ENCODE assay signal across 8 mouse cellular contexts in genomic region chr1:151570981-151571837, GRCm38 (mm10). TPM values are rescaled to one million over a fixed set of nuclear protein-coding genes. Genes with fewer than 3 reads are reported as not detected.
DNase-seq lines count a peak whose midpoint lies in the region; ATAC-seq and TF ChIP-seq lines count a peak whose summit lies in the region.

Gene Fam129a (plus strand): TSS chr1:151571186.

- peak; percentile 83 for ATAC-seq in embryonic facial prominence, embryonic 14.5 days (ENCODE audit: low read depth)
- ATAC-seq in heart, embryonic 11.5 days (replicated peaks; ENCODE audit: insufficient number of reproducible peaks, low FRiP score, low TSS enrichment), result peak; percentile 59
- peak; percentile 79 for ATAC-seq in lung, embryonic 14.5 days (ENCODE audit: insufficient read depth)
- ATAC-seq in neural tube, embryonic 13.5 days (ENCODE audit: low read depth), result peak; percentile 37; the same call in 1 of the 2 replicates

- H3K9me3 ChIP-seq in embryonic facial prominence, embryonic 14.5 days (ENCODE audit: control insufficient read depth, low read length), result no peaks in the 10 kb centered on the region
- H3K9me3 ChIP-seq in heart, embryonic 11.5 days (replicated peaks; ENCODE audit: control insufficient read depth, low read length), result no peaks in the 10 kb centered on the region
- H3K9me3 ChIP-seq in lung, embryonic 14.5 days (ENCODE audit: low read depth, low read length), result no peaks in the 10 kb centered on the region
- no peaks in the 10 kb centered on the region for H3K9me3 ChIP-seq in neural tube, embryonic 13.5 days

- 6% methylated on average over 27 of the region's 46 CpGs for WGBS in embryonic facial prominence, embryonic 14.5 days
- WGBS in heart, embryonic 11.5 days (ENCODE audit: insufficient replicate concordance), result 4% methylated on average over 45 of the region's 46 CpGs
- 3% methylated on average over 46 of the region's 46 CpGs for WGBS in lung, embryonic 14.5 days
- whole genome bisulfite sequencing in neural tube, embryonic 13.5 days, result 4% methylated on average over 46 of the region's 46 CpGs

- no peak for TF ChIP-seq CTCF in left cerebral cortex, adult 2 months (IDR thresholded peaks at IDR 0.05)
- no peak for TF ChIP-seq CTCF in lung, embryonic 14.5 days (IDR thresholded peaks at IDR 0.05; ENCODE audit: low read depth)

- H3K4me3 ChIP-seq in left cerebral cortex, adult 2 months, result peak within 1 kb of the TSS; percentile 47
- peak within 1 kb of the TSS; percentile 58 for H3K4me3 ChIP-seq in embryonic facial prominence, embryonic 14.5 days (ENCODE audit: low read depth, low read length)
- H3K4me3 ChIP-seq in heart, embryonic 11.5 days (ENCODE audit: low read depth, low read length), result peak within 1 kb of the TSS; percentile 59
- peak within 1 kb of the TSS; percentile 48 for H3K4me3 ChIP-seq in lung, embryonic 14.5 days (ENCODE audit: low read depth, low read length)
- H3K4me3 ChIP-seq in neural tube, embryonic 13.5 days, result peak within 1 kb of the TSS; percentile 41

- H3K36me3 ChIP-seq in embryonic facial prominence, embryonic 14.5 days (ENCODE audit: control insufficient read depth, insufficient read depth, low read length), result no peaks in the 10 kb centered on the region
- no peaks in the 10 kb centered on the region for H3K36me3 ChIP-seq in heart, embryonic 11.5 days (ENCODE audit: control insufficient read depth, insufficient read depth, low read length)
- H3K36me3 ChIP-seq in lung, embryonic 14.5 days (ENCODE audit: insufficient read depth), result no peaks in the 10 kb centered on the region
- no peaks in the 10 kb centered on the region for H3K36me3 ChIP-seq in neural tube, embryonic 13.5 days

- intact Hi-C loops in left cerebral cortex, adult 2 months (cut with DNase I), result no loop called here

- peak within 1 kb of the TSS; percentile 69 for H3K9ac ChIP-seq in embryonic facial prominence, embryonic 14.5 days (ENCODE audit: low read depth, low read length)
- peak within 1 kb of the TSS; percentile 74 for H3K9ac ChIP-seq in heart, embryonic 11.5 days (ENCODE audit: low read depth, low read length)
- peak within 1 kb of the TSS; percentile 56 for H3K9ac ChIP-seq in lung, embryonic 14.5 days
- peak within 1 kb of the TSS; percentile 66 for H3K9ac ChIP-seq in neural tube, embryonic 13.5 days

- peaks cover 7% of the 10 kb centered on the region; the same call in 1 of the 2 replicates for H3K4me1 ChIP-seq in embryonic facial prominence, embryonic 14.5 days (ENCODE audit: control insufficient read depth, insufficient read depth, low read length)
- no peaks in the 10 kb centered on the region; the same call in 1 of the 2 replicates for H3K4me1 ChIP-seq in heart, embryonic 11.5 days (ENCODE audit: control insufficient read depth, insufficient read depth, low read length)
- H3K4me1 ChIP-seq in lung, embryonic 14.5 days (ENCODE audit: insufficient read depth), result 0 out of 2 replicates have a peak, but pooled peaks cover 2% of the 10 kb centered on the region
- H3K4me1 ChIP-seq in neural tube, embryonic 13.5 days (replicated peaks), result peaks cover 11% of the 10 kb centered on the region

- H3K27ac ChIP-seq in left cerebral cortex, adult 2 months, result no peak within 1 kb of the TSS
- H3K27ac ChIP-seq in embryonic facial prominence, embryonic 14.5 days (replicated peaks; ENCODE audit: low read depth, low read length), result no peak within 1 kb of the TSS
- H3K27ac ChIP-seq in heart, embryonic 11.5 days (ENCODE audit: low read depth, low read length), result no peak within 1 kb of the TSS
- no peak within 1 kb of the TSS for H3K27ac ChIP-seq in lung, embryonic 14.5 days (ENCODE audit: low read depth)
- H3K27ac ChIP-seq in neural tube, embryonic 13.5 days (replicated peaks), result no peak within 1 kb of the TSS

- DNase-seq in left cerebral cortex, adult 2 months (ENCODE audit: extremely low spot score in 1 of 2, low spot score in 2 of 2), result peak; percentile 15 to 20
- DNase-seq in left cerebral cortex, adult 11 months (ENCODE audit: low spot score), result no peak
- DNase-seq in embryonic facial prominence, embryonic 14.5 days (ENCODE audit: low spot score), result peak; percentile 56
- peak; percentile 33 for DNase-seq in kidney, adult 9 months
- DNase-seq in lung, embryonic 14.5 days, result peak; percentile 63
- DNase-seq in thymus, postnatal 25 days, result peak; percentile 47

- peaks cover 10% of the 10 kb centered on the region; the same call in 1 of the 2 replicates for H3K27me3 ChIP-seq in embryonic facial prominence, embryonic 14.5 days (replicated peaks; ENCODE audit: control insufficient read depth, insufficient read depth, low read length)
- peaks cover 10% of the 10 kb centered on the region; the same call in 1 of the 2 replicates for H3K27me3 ChIP-seq in heart, embryonic 11.5 days (ENCODE audit: control insufficient read depth, insufficient read depth, low read length)
- H3K27me3 ChIP-seq in lung, embryonic 14.5 days (ENCODE audit: insufficient read depth, low read length), result peaks cover 7% of the 10 kb centered on the region; the same call in 1 of the 2 replicates
- peaks cover 38% of the 10 kb centered on the region for H3K27me3 ChIP-seq in neural tube, embryonic 13.5 days

- H3K4me2 ChIP-seq in embryonic facial prominence, embryonic 14.5 days (ENCODE audit: low read depth, low read length), result peak within 1 kb of the TSS; percentile 94
- H3K4me2 ChIP-seq in heart, embryonic 11.5 days, result peak within 1 kb of the TSS; percentile 96
- peak within 1 kb of the TSS; percentile 84 for H3K4me2 ChIP-seq in lung, embryonic 14.5 days
- H3K4me2 ChIP-seq in neural tube, embryonic 13.5 days, result peak within 1 kb of the TSS; percentile 72

RNA-seq across cellular contexts. Expression of gene Fam129a, which starts in this region (rescaled TPM):
- 1 to 10 TPM; 1.4 to 2.1 TPM for total RNA-seq in left cerebral cortex, adult 2 months (2021)
- 12.2 and 16.3 TPM in 2 replicates for polyA plus RNA-seq in embryonic facial prominence, embryonic 14.5 days (2014; fragmentation: Nextera tagmentation; extraction: Ambion mirVana)
- polyA plus RNA-seq in heart, embryonic 11.5 days (2014; fragmentation: Nextera tagmentation; extraction: Ambion mirVana), result 2.3 and 3.1 TPM in 2 replicates
- 4.4 and 4.6 TPM in 2 replicates for polyA plus RNA-seq in lung, embryonic 14.5 days (2014; fragmentation: Nextera tagmentation; extraction: Ambion mirVana)
- polyA plus RNA-seq in neural tube, embryonic 13.5 days (2015; fragmentation: Nextera tagmentation; extraction: Ambion mirVana), result 4.1 and 5.9 TPM in 2 replicates
